Mouse (Mus musculus): ENCODE results near the gene Gm49380.

Gm49380 gene

DNA sequence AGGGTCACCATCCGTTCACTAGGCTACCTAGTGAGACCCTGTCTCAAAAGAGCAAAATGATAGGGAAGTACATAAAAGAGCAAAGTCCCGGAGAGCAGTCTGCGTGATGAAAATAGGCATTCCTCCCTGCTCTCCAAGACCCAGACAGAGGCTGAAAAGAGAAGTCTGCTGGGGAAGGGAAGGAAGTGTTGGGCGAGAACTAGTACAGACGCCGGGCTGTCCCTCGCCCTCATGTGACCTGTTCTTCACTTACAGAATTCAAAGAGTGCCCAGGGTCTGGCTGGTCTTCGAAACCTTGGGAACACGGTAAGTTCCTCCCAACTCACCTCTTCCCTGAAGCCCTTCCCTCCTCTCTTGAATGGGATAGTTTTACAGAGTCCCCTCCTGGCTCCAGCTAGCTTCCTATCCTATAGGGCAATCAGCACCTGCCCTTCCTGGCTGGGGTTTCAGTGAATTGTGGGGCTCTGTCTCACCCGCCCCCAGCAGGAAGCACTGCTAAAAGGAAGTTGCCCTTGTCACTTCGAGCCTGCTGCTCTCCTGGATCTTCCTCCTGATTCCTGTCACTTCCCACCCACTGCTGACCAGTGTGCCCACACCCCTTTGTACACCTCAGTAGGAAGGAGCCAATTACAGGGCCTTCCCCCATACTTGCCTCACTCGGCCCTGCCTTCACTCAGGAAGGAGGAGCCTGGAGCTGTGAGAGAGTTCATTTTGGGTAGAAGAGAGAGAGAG, 24.3 kb downstream of the Gm49380 start:
- no peak for DNase-seq

DNA sequence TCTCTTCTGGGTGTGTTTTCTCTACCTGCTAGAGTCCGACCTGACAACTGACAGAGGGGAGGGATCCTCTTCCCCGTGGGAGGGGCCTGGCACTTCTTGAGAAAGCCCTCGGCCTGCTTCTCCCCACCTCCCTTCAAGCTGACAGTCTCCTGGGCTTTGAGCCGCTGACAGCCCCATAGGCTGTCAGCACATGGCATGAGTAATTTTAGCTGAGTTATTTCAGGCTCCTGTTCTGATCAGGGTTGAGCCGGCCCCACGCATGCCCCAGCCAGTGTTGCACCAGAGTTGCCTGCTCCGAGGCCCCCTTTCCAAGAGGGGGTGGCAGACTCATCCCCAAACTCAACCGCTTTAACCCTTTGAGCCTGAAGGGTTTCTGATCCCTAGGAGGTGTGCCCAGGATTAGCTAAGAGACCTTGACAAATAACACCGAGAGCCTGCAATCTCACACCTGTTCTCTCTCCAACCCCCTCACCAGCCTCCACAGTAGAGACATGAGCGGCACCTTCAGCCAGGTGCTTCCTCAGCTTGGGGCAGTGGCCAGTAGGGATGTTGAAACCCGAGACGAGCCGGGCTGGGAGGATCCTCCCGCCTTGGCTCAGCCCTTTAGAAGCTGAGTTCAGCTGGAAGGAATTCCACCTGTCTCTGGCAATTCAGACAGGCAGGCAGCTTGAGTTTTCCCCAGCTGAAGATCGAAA, 25.4 kb downstream of the Gm49380 start:
- DNase-seq, result no peak

DNA sequence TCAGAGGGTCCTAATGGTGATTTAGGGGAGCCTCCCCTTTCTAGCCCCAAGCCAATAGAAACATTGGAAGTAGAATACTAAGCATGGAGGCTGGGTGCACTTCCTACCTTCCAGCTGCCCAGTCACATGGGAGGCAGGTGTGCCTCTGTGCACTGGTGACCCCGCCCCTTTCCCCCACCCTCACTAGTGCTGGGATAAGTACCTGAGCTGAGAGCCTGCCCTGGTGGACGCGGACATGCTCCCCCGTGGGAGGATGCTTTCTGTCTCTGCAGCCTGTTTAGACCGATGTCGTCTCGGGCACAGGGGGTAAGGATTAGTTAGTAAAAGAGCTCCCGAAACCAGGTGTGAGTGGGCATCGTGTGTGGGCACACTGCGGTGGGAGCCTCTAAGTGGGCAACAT, 26.3 kb downstream of the Gm49380 start:
- DNase-seq, result no peak

DNA sequence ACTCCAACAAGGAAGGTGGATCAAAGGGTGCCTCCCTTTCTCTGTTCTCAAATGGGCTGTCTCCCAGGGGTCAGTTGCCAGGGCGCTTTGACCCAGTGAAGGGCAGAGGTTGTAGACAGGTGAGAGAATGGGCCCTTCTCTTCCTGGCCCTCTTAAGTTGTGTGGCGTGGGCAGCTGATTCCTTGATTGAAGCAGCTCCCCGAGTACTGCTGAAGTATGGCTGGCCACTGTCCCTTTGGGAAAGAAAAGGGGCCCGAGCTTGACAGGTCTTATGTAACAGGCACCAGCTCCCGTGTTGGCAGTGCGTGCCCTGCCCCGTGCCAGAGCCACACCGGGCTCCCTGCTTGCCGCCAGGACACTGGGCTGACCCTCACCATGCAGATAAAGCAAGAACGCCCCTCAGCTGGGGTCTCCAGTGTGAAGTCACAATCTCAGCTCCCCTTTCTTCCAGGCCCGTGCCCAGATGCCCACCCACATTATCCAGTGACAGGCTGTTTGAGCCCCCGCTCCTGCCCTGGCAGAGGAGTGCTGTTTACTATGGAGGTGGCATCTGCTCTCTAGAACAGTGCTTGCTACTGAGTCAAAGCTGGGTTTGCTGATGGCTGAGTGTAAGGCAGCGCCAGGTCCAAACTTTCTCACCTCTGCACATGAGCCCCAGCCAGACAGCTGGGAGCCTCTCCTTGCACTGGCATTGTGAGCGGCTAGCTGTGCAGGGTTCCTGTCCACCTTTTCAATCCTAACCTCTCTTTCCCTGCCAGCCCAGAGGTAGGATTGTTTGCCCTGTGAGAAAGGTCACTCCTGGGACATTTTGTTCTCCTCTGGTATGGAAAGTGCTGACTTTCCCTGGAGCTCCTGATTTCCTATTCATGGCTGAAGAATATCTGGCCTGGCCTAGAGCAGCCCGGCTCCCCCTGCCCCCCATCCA, 27.3 kb downstream of the Gm49380 start:
- no peak for DNase-seq

DNA sequence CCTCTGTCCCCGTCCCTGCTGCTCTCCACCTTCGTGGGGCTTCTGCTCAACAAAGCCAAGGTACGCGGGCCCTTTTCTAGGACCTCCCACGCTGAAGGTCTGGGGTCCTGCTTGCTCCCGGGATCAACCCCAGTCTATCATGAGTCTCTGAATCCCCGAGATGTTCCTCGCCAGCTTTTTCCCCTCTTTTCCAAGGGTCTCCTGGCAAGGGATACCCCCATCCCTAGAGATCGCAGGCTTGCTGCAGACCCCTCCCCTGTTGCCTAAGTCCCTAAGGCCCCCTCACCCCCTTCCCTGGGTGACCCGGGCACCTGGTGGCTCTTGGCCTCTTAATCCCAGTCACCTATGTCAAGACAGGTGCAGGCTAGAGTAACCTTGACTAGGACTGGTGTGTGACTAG, 28.0 kb downstream of the Gm49380 start:
- DNase-seq, result no peak

DNA sequence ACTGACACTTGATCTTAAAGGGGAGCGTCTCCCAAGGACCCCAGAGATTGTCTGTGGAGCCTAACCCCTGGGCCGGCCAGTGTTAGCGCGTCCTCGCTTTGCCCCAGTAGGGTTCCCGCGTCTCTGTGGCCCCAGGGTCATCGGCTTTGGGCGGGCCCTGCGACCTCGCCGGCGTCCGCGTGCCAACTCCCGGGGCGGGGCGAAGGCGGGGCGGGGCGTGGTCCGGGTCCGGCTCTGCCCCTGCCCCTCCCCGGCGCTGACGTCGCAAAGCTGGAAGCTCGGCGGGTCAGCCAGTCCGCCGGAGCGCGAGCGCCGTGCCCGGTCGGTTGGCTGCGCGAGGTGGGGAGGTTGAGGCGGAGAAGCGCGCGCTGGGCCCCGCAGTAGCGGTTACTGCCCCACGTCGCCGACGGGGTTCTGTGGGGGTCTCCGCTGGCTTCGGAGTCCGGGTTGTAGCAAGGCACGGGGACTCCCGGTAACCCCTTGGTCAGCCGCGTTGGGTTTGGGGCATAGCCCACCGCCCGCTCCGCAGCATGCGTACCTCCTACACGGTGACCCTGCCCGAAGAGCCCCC, 28.6 kb downstream of the Gm49380 start:
- peak; percentile 81 for DNase-seq

DNA sequence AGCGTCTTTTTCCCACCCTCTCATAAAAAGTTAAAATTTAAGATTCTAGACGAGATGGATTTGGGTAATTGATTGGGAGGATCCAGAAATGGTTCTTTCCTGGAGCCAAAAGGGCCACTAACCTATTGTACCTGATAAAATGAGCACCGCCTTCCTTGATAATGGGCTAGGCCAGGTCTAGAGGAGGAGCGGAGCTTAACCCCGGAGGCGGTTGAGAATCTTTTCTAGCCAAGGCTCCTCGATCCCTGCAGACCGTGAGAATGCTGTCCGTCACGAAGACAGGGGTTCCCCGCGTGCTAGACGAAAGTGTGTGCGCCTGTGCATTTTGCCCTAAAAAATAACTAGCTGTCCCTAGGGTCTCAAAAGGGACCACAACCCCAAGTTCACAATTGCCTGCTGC, 29.1 kb downstream of the Gm49380 start:
- DNase-seq, result no peak

DNA sequence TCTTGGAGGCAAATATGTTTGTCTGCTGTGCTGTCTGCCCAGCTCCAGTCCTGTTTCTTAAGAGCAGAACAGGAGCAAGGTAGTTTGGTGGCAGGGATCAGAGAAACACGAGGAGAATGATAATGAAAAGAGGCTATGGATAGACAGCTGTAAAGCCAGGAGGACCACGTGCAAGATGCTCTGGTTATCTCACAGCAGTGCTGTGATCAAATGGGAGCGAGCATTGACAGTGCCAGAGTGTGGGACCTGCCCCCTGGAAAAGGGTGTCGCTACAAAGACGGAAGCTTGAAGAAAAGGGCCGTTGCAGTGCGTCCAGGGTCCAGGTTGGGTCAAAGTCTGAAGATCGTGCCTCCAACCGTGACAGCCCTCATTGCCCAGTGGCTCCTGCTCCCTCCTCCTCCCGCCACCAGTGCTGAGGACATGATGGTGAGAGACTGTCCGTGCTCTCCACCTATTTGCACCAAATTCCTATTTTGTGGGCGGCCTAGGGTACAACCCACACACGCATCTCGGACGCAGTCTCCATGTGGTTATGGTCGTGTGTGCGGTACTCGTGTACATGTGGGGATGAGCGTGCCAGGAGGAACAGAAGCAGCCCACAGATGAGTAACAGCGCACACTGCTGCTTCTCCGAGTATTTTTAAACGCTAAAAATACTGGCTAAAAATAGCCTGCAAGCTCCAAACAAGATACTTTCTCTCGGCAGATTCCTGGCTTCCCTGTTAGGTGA, 29.7 kb downstream of the Gm49380 start:
- no peak for DNase-seq

DNA sequence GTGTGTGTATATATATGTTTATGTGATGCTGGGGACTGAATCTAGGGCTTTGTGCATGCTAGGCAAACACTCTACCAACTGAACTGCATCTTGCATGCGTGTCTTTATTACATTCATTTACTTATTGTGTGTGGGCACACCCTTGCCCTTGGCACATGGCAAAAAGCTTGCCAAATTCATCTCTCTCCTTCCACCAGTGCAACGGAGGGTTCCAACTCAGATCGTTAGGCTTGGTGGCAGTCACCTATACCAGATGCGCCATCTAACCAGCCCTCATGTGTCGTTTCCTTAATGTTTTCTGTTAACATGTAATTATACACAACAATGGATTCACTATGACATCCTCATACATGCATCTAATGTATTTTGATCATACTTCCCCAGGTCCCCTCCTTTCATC, 31.0 kb downstream of the Gm49380 start:
- no peak for DNase-seq

DNA sequence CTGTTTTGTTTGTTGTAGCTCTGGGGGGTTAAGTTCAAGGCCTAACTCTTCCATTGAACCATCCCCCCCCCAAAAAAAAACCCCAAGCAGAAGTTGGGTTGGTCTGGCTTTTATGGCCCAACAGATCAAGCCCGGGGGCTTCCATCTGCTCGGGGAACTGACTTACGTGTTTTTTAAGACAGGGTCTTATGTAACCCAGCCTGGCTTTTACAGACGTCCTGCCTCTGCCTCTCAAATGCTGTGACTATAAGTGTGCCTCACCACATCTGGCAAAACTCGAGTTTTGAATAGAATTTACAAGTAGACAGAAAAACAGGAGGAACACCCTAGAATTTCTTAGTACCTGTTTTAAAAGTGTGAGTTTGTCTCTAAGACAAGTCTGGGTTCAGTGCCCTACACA, 31.7 kb downstream of the Gm49380 start:
- DNase-seq, result no peak

DNA sequence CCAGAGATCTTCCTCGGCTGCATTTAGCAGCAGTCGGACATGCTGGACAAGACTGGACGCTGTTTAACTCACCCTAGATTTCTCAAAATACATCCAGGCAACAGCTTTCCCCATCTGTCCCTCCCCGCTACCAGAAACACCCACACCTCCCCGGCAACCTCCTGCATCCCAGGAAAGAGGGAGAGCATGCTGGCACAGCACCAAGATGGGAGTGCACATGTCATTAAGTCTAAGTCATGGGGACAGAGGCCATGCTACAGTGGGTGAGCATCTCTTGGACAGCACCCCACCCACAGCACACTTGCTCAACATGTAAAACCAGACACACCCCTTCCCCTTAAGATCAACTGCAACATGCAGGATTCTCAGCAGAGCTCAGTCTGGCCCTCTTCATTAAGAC, 32.3 kb downstream of the Gm49380 start:
- no peak for DNase-seq

DNA sequence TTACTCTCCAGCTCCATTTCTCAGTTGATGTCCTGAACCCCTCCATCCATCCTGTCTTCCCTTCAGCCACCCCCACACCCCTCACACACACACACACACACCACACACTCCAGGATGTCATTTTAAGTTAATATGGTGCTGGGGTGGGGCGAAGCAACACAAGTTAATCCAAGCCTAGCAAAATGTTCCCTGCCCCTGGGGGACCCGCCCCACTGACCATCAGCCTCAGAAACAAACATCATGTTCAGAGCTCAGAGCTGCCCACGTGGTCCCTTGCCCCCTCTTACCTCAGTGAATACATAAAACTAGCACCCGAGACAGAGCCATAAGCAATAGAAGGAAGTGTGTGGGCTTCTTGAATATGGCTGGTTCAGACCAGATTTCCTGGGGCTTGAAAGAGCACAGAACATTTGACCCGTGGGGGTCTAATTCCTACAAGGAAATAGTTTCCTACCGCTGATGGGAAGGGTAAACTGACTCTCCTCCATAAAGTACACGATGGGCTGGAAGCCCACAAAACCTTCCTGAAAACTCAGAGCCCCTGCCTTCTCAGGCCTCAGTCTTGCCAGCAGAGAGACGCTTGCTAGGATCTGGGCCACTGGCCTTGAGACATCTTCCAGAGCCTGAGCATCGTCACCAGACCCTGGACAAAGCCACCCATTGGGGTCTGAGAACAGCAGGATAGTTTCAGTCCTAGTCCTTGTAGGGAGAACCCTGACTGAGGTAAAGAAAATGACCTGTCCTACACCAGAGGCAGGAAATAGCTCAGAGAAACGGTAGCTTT, 33.1 kb downstream of the Gm49380 start:
- DNase-seq, result no peak

DNA sequence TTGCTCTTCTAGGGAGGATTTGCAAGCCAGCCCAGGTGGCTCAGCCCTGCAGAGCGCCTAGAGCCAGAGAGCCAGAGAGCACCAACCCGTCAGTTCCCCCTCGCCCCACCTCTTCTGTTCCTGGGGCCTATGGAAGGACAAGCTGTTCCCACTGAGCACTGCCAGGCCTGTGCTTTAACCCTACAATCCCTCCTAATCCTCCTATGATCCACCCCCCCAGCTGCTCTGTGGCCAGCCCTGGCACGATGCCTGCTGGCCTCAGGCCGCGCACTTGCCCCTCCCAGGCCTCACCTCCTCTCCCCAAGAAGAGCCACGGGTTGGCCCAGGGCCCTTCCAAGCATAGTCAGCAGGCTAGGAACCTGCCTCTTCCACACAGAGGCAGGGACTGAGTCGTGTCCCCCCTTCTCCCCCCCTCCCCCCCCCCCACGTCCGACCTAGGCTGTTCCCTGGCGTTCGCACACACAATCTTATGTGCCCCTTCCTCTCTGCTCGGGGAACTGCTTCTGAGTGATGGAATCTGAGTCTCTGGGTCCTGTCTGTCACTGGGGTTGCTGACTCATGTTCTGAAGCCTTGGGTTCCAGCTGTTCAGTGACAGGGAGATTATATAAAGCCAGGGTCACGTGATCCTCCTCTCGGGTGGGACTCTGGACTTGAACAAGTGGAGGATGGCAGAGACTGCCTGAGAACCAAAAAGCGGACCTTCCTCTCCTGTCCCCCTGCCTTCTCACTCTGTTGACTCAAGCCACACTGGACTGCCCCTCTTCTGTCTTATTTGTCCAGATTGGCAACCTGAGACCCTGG, 34.1 kb downstream of the Gm49380 start:
- peak; percentile 58 for DNase-seq

DNA sequence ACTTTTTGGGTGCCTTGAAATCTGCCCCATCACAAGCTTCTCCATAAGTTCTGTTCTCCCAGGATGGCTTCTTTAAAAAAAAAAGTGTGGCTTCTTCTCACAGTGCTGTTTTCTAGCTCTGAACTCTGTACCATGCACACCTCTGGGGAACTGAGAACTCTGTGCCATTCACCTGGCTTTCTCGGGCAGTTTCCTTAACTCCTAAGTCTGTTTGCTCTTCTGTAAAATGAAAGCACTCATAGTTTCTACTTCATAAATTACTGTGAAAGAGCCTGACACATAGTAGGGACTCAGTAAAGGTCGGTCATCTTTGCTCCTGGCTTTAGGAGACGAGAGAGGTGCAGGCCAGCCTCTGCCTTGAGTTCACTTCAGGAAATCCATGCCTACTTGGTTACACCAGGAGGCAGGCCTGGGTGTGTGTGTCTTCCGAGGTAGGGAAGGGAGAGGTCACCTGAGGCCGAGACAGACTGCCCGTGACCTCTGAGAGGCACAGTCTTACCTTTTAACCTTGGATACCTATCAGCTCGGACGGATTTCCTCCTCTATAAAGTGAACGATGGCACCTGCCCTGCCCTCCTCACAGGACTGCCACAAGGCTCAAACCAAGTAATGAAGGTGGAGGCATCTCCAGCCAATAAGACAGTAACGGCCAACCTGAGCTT, 35.0 kb downstream of the Gm49380 start:
- no peak for DNase-seq

DNA sequence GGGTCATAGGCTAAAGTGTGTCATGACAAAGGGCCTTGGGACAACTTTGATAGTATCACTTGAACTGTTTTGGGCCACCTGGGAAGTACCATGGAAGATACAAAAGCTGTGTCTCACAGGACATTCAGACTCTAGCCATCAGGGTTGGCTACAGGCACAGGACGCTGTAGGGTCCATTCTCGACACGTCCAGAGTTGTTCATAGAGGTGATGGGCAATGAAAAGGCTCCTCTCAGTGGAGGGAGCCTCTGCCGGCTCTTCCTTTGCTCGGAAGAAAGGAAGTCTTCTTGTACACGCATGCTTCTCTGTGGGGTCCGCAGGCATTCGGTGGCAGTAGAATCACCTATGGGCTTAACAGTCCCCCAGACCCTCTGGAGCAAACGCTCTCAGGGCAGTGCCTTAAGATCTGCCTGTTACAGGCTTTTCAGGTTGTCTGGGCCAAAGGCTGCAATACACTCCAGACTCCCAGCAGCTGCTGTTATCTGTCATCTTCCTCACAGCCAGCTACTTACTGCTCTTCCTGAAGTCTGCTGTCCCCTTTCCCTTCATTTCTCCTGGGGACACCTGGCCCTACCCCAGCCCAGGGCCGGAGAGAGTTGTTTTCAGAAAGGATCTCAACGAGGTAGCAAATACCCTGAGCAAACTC, 35.9 kb downstream of the Gm49380 start:
- no peak for DNase-seq

DNA sequence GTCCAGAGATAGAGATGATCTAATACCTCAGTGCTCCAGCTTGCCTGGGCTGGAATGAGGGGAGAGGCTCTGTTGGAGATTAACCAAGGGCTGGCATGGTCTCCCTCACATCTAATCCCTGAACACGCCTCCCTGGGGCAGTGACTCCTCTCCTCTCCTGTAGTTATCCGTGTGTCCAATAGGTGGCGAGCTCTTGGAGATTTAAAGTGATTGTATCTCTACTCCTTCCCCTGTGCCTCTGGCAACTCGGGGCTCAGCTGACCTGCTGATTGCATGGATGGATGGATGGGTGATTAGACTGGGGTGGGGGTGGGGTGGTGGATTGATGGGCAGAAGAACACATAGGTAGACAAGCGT, 36.6 kb downstream of the Gm49380 start:
- DNase-seq, result no peak

DNA sequence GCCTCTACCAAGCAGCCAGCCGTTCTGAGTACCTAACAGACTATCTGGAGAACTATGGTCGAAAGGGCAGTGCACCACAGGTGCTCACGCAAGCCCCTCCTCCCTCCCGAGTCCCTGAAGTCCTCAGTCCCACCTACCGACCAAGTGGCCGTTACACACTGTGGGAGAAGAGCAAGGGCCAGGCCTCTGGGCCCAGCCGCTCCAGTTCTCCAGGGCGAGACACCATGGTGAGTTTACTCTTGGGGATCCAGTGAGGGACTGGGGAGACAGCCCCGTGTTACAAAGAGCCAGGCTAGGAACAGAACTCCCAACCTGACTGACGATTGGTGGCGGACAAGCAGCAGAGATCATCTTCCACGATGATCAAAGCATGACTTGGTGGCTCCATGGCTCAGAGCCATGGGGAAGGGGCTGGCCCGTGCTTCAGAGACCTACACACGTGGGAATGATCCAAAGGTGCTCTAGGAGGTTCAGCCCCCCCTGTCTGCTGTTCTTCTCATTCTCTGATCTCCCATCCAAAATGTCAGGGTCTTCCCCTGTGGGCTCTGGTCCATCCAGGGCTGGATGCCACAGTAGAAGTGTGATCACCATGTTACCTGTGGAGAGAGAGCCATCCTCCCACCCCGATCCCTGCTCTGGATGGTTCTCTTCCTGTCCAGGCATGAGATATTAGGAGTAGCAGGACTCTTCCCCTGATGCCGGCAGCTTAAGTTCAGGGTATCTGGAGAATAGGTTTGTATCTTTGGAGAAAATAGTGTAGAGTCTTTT, 37.1 kb downstream of the Gm49380 start:
- no peak for DNase-seq

DNA sequence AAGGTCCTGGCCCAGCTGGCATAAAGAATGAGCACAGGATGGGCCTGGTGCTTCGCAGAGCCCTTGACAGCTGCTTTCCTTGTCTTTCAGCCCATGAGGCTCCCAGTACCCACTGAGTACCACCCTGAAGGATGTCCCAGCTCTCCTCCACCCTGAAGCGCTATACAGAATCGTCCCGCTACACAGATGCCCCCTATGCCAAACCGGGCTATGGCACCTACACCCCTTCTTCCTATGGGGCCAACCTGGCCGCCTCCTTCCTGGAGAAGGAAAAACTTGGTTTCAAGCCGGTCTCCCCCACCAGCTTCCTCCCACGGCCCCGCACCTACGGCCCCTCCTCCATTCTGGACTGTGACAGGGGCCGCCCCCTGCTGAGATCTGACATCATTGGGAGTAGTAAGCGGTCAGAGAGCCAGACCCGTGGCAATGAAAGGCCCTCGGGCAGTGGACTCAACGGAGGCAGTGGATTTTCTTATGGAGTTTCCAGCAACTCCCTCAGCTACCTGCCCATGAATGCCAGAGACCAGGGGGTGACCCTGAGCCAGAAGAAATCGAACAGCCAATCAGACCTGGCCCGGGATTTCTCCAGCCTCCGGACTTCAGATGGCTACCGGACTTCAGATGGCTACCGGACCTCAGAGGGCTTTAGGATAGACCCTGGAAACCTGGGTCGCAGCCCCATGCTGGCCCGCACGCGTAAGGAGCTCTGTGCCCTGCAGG, 37.9 kb downstream of the Gm49380 start:
- no peak for DNase-seq

All from right cerebral cortex, postnatal 4 days (tissue).